Mouse (Mus musculus): ENCODE results near the gene Cactin. TPM values are rescaled to one million over a fixed set of nuclear protein-coding genes. Genes with fewer than 3 reads are reported as not detected.

The Cactin gene
- polyA plus RNA-seq, 1 experiment from 2014 or later, result 40.3 TPM

DNA sequence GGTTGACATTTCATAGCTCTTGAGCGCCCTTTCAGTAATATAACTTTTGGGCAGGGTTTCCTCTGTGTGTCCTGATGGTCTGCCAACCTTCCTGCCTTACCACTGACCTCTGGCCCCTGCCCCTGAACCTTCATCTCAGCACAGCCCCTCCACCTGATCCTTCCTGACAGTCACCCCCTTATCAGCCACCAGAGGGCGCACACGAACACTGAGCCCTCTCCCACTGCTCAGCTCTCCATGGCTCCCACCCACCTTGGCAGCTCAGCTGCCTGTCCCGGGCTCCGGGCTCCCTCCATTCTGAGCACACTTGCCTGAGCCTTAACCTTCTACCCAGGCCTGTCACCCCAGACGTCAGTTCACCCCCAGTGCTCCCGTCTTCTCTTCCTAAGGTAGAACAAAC, 31.6 kb upstream of the Cactin start:
- Histone ChIP-seq H3K4me3 (no peak overlapping the region), H3K4me2 (no peak overlapping the region)

DNA sequence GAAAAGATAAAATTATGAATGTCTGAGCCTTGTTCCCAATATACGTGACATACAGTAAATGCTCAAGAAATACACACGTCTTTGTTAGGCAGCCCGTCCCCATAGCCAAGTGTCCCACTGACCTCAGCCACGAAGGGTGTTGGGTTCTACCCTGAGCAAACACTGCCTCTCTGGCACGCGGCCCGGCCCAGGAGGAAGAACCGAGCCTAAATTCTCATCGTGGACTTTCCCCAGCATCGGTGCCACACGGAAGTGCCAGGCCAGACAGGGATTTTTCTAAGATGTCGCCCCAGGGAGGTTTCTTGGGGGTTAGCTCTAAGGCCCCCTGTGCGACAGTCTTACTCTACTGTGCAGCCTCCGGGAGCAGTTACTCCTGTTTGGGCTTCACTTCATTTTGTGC, 31.1 kb upstream of the Cactin start:
- Histone ChIP-seq H3K4me1 (replicated peaks) (peaks cover 31% of the 10 kb centered on the region), H3K9ac (no peak overlapping the region), H3K4me2 (no peak overlapping the region), H3K4me3 (no peak overlapping the region), H3K9me3 (replicated peaks) (no peaks in the 10 kb centered on the region), H3K27ac (ENCODE audit: poor library complexity, severe bottlenecking) (no peak overlapping the region), H3K27me3 (replicated peaks) (peaks cover 51% of the 10 kb centered on the region), H3K36me3 (no peaks in the 10 kb centered on the region)
- 66% methylated on average over 14 of the region's 14 CpGs for WGBS
- no peak for ATAC-seq (ENCODE audit: insufficient number of reproducible peaks, low FRiP score)

More for the DNA sequence above, 31.6 kb upstream of the Cactin start:
- Histone ChIP-seq H3K27me3 (replicated peaks) (peaks cover 56% of the 10 kb centered on the region), H3K4me1 (replicated peaks) (peaks cover 27% of the 10 kb centered on the region), H3K9me3 (replicated peaks) (no peaks in the 10 kb centered on the region), H3K9ac (no peak overlapping the region), H3K27ac (ENCODE audit: poor library complexity, severe bottlenecking) (no peak overlapping the region), H3K36me3 (no peaks in the 10 kb centered on the region)
- WGBS, result 1% methylated on average over 7 of the region's 7 CpGs
- ATAC-seq (ENCODE audit: insufficient number of reproducible peaks, low FRiP score), result no peak

DNA sequence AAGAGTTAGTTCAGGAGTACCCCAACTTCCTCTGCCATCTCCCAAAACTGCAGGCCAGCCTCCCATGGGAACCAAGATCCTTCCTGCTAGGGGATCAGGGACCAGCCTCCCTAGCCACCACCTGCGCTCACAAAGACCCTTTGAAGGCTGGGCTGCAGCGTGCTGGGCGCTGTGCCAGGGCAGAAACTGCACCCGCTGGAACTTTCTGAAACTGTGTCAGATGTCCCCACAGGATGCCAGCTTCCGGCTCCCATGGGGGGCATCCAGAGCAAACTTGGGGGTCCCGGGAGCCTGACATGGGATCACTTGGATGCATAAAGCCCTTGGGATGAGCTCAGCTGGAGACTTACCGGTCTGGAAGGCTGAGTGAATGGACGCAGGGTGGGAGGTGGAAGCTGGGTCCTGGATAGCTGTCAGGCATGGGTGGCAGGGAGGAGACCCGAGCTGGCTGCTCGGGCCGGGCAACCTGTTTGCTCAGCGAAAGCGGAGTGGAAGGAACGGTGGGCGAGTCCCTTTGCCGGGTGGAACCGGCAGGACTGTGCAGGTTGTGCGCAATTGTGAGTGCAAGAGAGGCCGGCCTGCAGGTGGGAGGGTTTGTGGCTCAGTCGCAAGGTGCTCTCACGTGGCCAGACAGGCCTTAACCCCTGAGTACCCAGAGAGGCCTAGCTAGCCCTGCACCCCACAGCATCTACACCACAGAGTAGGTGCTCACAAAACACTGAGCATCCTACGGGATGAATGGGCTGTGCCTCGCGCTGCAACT, 30.0 kb upstream of the Cactin start:
- H3K4me1 ChIP-seq (replicated peaks), result peaks cover 36% of the 10 kb centered on the region
- peaks cover 44% of the 10 kb centered on the region for H3K27me3 ChIP-seq (replicated peaks)
- H3K4me3 ChIP-seq, result no peak overlapping the region
- no peaks in the 10 kb centered on the region for H3K36me3 ChIP-seq
- no peaks in the 10 kb centered on the region for H3K9me3 ChIP-seq (replicated peaks)
- H3K27ac ChIP-seq (ENCODE audit: poor library complexity, severe bottlenecking), result no peak overlapping the region
- no peak for ATAC-seq (ENCODE audit: insufficient number of reproducible peaks, low FRiP score)
- H3K9ac ChIP-seq, result no peak overlapping the region
- H3K4me2 ChIP-seq, result no peak overlapping the region
- 18% methylated on average over 24 of the region's 24 CpGs for WGBS

DNA sequence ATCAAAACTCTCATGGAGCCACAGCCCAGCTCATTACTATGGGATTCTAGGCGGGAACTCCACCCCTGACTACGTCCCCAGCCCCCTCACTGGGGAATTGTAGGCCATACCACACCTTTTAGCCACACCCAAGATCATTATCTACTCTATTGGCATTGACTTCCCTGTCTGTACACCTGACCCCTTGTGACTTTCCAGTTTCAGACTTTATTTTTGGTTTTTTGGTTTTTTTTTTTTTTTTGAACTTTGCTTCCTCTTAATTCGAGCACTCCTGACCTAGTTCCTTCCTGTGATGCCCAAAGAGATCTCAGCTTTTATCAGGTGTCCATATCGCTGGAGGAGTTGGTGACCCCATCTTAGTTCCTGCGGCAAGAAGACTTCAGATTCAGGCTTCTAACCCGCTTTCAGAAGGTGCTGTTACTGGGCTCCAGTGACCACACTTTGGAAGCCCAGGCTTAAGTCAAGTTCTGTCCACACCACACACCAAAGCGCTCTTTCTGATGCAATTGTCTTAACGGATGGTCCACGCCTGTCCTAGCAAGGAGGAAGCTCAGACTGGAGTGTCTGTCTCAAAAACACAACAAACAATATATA, 29.3 kb upstream of the Cactin start, which contains the start of gene Tjp3:
Gene Tjp3 (minus strand): TSS at position 71 of the 594 bp plus-strand sequence.
- Histone ChIP-seq H3K9ac (no peak within 1 kb of the TSS), H3K9me3 (replicated peaks) (no peaks in the 10 kb centered on the region), H3K27ac (ENCODE audit: poor library complexity, severe bottlenecking) (no peak within 1 kb of the TSS), H3K4me1 (replicated peaks) (peaks cover 38% of the 10 kb centered on the region), H3K4me2 (peak within 1 kb of the TSS; percentile 87; the same call in 1 of the 2 replicates), H3K4me3 (no peak within 1 kb of the TSS), H3K27me3 (replicated peaks) (peaks cover 44% of the 10 kb centered on the region), H3K36me3 (no peaks in the 10 kb centered on the region)
- ATAC-seq (ENCODE audit: insufficient number of reproducible peaks, low FRiP score), result no peak
- WGBS, result 72% methylated on average over 9 of the region's 9 CpGs

DNA sequence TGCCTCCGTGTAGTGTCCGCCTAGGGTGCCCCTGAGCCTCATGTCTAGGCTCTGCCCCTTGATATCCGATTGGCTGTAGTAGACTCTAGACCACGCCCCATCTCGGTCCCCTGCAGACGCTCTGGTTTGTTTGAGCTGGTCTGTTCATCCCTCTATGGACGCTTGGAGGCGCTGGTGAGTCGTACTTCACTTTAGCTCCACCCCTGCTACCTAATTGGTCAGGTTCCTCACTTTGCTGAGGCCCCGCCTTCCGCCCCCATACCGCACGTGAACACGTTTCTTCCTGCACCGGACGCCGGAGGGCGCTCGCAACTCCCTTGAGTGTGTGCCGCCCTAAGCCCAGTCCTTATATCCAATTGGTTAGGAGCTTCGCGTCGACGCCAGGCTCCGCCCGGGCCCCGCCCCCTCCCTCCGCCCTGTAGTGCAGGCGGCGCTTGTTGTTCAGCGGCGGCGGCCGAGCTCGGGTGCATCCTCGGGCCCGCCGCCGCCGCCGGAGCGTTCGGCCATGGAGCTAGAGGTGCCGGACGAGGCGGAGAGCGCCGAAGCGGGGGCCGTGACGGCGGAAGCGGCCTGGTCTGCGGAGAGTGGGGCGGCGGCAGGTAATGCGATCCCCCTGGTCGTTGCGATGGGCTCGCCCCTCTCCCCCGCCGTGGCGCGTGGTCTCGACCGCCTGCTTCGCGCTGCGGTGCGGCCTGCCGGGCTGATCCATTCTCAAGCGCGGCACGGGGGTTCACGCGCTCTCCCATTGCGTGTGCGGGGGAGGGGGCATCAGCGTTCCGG, 28.2 kb upstream of the Cactin start, which contains the start of gene Pip5k1c:
Gene Pip5k1c (plus strand): TSS at position 410 of the 780 bp plus-strand sequence.
- under 1% methylated on average over 80 of the region's 80 CpGs for WGBS
- Histone ChIP-seq H3K9me3 (replicated peaks) (no peaks in the 10 kb centered on the region), H3K27ac (ENCODE audit: poor library complexity, severe bottlenecking) (peak within 1 kb of the TSS; percentile 68), H3K4me1 (replicated peaks) (peaks cover 44% of the 10 kb centered on the region), H3K4me2 (peak within 1 kb of the TSS; percentile 87), H3K9ac (peak within 1 kb of the TSS; percentile 89), H3K27me3 (replicated peaks) (peaks cover 35% of the 10 kb centered on the region), H3K36me3 (no peaks in the 10 kb centered on the region), H3K4me3 (peak within 1 kb of the TSS; percentile 74)
- ATAC-seq (ENCODE audit: insufficient number of reproducible peaks, low FRiP score), result peak; percentile 96

DNA sequence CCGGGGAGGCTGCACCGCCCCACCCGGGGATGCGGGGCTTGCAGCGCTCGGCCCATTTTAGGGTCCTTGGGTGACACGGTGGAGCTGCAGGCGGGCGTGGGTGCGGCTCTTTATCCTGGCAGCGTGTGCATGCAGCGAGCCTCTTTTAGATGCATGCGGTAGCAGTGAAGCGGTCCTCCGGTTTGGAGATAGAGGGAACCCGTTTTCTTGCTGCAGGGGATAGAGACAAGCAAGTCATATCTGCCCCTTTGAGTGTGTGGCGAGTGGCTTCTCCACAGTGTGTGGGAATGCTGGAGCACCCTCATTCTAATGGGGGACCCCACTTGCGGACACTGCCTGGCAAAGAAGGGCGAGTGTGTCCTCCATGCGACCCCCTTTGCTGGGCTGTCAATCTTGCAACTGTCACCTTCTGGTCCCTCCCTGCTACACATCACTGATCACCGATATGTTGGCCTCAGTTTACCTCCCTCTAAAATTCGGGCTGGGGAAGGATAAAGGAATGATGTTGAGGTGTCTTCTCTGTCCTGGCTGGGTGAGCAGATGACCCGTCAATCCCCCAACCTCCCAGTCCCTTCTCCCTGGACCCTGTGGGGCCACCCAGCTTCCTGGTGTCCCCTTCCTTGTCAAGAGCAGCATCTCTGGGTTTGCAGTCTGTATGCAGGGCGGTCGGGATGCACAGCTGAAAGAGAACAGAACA, 27.4 kb upstream of the Cactin start:
- H3K36me3 ChIP-seq, result no peaks in the 10 kb centered on the region
- peak overlapping the region; percentile 74 for H3K4me3 ChIP-seq
- peaks cover 28% of the 10 kb centered on the region for H3K27me3 ChIP-seq (replicated peaks)
- ATAC-seq (ENCODE audit: insufficient number of reproducible peaks, low FRiP score), result no peak
- H3K9me3 ChIP-seq (replicated peaks), result no peaks in the 10 kb centered on the region
- H3K4me2 ChIP-seq, result peak overlapping the region; percentile 87
- H3K27ac ChIP-seq (ENCODE audit: poor library complexity, severe bottlenecking), result peak overlapping the region; percentile 68; the same call in 1 of the 2 replicates
- 3% methylated on average over 25 of the region's 25 CpGs for WGBS
- H3K4me1 ChIP-seq (replicated peaks), result peaks cover 52% of the 10 kb centered on the region
- H3K9ac ChIP-seq, result peak overlapping the region; percentile 89

DNA sequence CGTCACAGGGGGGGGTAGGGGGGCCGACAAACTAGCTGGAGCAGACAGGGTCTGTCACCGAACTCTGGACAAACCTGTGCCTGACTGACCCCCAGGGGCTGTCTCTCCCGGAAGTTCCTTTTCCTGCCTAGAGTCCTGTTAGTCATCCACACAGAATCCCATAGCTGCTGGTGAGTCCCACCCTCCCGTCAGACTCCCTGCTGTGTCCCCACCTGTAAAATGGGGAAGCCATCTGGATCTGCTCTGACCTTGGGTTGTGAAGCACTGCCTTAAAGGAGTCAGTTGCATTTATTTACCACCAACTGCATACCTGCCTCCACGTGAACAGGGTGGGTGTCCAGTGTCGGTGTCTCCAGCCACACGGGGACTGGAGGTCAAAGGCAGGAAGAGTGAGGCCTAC, 26.5 kb upstream of the Cactin start:
- 48% methylated on average over 8 of the region's 8 CpGs for WGBS
- Histone ChIP-seq H3K36me3 (no peaks in the 10 kb centered on the region), H3K9me3 (replicated peaks) (no peaks in the 10 kb centered on the region), H3K4me2 (peak overlapping the region; percentile 87), H3K27ac (ENCODE audit: poor library complexity, severe bottlenecking) (no peak overlapping the region), H3K4me3 (peak overlapping the region; percentile 74), H3K9ac (peak overlapping the region; percentile 89), H3K4me1 (replicated peaks) (peaks cover 61% of the 10 kb centered on the region), H3K27me3 (replicated peaks) (peaks cover 21% of the 10 kb centered on the region)
- no peak for ATAC-seq (ENCODE audit: insufficient number of reproducible peaks, low FRiP score)

DNA sequence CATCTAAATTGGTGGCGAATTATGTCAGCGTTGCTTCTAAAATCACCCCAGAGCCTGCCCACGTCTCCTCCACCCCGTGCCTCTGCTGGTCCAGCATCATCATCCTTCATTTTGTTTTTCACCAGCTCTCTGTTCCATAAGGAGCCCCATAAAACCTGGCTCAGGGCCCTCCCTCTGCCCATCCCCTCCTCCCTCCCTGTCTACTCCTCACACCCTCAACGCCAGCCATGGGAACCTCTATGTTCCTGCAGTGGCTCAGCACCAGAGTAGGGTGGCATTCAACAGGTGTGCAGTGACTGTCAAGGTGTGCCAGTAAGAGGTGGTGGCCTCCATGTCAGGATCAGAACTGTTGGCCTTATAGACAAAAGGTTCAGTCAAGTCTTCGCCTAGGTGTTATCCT, 25.7 kb upstream of the Cactin start:
- no peaks in the 10 kb centered on the region for H3K9me3 ChIP-seq (replicated peaks)
- 89% methylated on average over 6 of the region's 6 CpGs for WGBS
- peaks cover 13% of the 10 kb centered on the region for H3K27me3 ChIP-seq (replicated peaks)
- H3K9ac ChIP-seq, result peak overlapping the region; percentile 89; the same call in 1 of the 2 replicates
- H3K36me3 ChIP-seq, result no peaks in the 10 kb centered on the region
- H3K4me3 ChIP-seq, result no peak overlapping the region
- no peak for ATAC-seq (ENCODE audit: insufficient number of reproducible peaks, low FRiP score)
- H3K4me2 ChIP-seq, result 0 out of 2 replicates have a peak overlapping the region, but pooled peaks have one; percentile 87
- H3K4me1 ChIP-seq (replicated peaks), result peaks cover 69% of the 10 kb centered on the region
- no peak overlapping the region for H3K27ac ChIP-seq (ENCODE audit: poor library complexity, severe bottlenecking)

DNA sequence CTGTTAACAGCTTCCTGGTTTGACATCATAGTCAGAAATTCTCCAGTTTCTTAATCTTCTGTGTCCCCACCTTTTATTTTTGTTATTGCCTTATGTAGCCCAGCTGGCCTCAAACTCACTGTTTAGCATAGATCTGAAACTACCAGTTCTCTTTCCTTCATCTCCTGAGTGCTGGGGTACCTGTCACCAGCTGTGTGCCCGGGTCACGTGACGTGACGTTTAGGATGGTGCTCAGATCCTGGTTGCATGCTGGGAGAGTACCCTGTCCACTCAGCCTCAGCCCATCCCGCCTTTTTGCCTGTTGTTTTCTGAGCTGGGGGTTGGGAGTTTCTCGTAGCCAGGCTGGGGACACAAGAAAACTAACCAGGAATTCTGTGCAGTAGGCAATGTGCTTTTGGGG, 23.7 kb upstream of the Cactin start:
- H3K4me2 ChIP-seq, result peak overlapping the region; percentile 11; the same call in 1 of the 2 replicates
- 77% methylated on average over 6 of the region's 6 CpGs for WGBS
- no peak overlapping the region for H3K4me3 ChIP-seq
- ATAC-seq (ENCODE audit: insufficient number of reproducible peaks, low FRiP score), result no peak
- peak overlapping the region; percentile 70 for H3K27ac ChIP-seq (ENCODE audit: poor library complexity, severe bottlenecking)
- no peaks in the 10 kb centered on the region for H3K36me3 ChIP-seq
- H3K9me3 ChIP-seq (replicated peaks), result no peaks in the 10 kb centered on the region
- peak overlapping the region; percentile 49 for H3K9ac ChIP-seq
- no peaks in the 10 kb centered on the region for H3K27me3 ChIP-seq (replicated peaks)
- peaks cover 77% of the 10 kb centered on the region for H3K4me1 ChIP-seq (replicated peaks)

DNA sequence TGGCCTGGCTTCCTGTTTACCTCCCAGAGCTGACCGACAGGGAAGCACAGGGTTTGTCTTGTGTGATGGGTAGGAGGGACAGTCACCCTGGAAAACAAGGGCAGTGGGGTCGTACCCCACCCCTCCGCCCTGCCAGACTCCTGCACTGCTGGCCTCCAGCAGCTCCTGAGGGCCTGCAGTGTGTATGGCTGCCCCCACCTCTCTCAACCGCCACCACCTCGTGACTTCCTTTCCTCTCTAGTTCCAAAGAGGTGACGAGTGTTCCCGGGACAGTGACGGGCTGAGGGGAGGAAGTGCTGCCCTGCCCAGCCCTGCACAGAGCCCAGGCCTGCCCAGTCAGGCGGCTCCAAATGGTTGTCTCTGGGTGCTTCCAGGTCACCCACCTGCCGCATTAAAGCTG, 23.1 kb upstream of the Cactin start:
- Histone ChIP-seq H3K4me2 (peak overlapping the region; percentile 11; the same call in 1 of the 2 replicates), H3K27ac (ENCODE audit: poor library complexity, severe bottlenecking) (peak overlapping the region; percentile 70), H3K4me1 (replicated peaks) (peaks cover 83% of the 10 kb centered on the region), H3K9me3 (replicated peaks) (no peaks in the 10 kb centered on the region), H3K36me3 (no peaks in the 10 kb centered on the region), H3K4me3 (no peak overlapping the region), H3K27me3 (replicated peaks) (no peaks in the 10 kb centered on the region), H3K9ac (peak overlapping the region; percentile 49)
- WGBS, result 34% methylated on average over 10 of the region's 10 CpGs
- peak; percentile 37; the same call in 1 of the 2 replicates for ATAC-seq (ENCODE audit: insufficient number of reproducible peaks, low FRiP score)

All from heart, embryonic 12.5 days (tissue).